Mouse (Mus musculus): ENCODE measurements at regions not wholly inside any gene's neighbourhood (a gene's known extent, or its start where the extent isn't known, plus 50 kb on each side); places are given as distances from the start of the nearest gene placed in this dataset.

DNA sequence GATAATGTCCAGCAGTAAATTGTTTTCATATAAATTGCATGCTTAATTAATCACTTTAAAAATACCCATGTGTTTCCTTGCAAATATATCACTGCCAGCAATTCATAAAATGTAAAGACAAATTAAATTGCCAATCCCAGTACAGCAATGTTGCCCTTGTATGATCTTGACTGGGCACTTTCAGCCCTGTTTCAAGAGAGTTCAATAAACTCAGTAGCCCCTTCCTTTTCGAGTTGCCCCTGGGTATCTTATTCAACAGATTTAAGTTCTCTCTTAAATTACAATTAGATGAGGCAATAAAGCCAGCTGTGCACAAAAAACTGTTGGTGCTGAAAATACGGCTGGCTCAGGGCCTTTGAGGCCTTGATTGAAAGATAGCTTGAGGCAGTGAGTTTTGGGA lies 497.3 kb downstream of the Kdm4c start:
- no peak overlapping the region for H3K4me3 ChIP-seq (ENCODE audit: low read depth, low read length)
- TF ChIP-seq CTCF (IDR thresholded peaks at IDR 0.05; ENCODE audit: low read depth): no peak
- TF ChIP-seq EP300 (IDR thresholded peaks at IDR 0.05; ENCODE audit: low read depth): no peak
- no peaks in the 10 kb centered on the region for H3K36me3 ChIP-seq (replicated peaks; ENCODE audit: control insufficient read depth, insufficient read depth, low read length)
- H3K9me3 ChIP-seq (replicated peaks; ENCODE audit: control insufficient read depth, low read length): 0 out of 2 replicates have a peak, but pooled peaks cover under 1% of the 10 kb centered on the region
- no peak overlapping the region for H3K27ac ChIP-seq (ENCODE audit: low read depth)
- WGBS: 63% methylated on average over 2 of the region's 2 CpGs
- no peaks in the 10 kb centered on the region for H3K27me3 ChIP-seq (ENCODE audit: control insufficient read depth, insufficient read depth, low read length)
- no peak overlapping the region for H3K4me2 ChIP-seq (ENCODE audit: low read depth, low read length)
- no peaks in the 10 kb centered on the region for H3K4me1 ChIP-seq (ENCODE audit: control insufficient read depth, insufficient read depth)
- H3K9ac ChIP-seq (replicated peaks; ENCODE audit: low read depth, low read length): no peak overlapping the region
- ATAC-seq (ENCODE audit: insufficient read depth, low read depth): no peak
- DNase-seq (ENCODE audit: low spot score): no peak
